Mouse (Mus musculus) midbrain, embryonic 10.5 days (tissue): ENCODE measurements around the gene Gm21761. TPM values are rescaled to one million over a fixed set of nuclear protein-coding genes. Genes with fewer than 3 reads are reported as not detected.
A peak's percentile ranks its signal among the peaks of the same experiment; 100 is the strongest.
"Not testable (repeated sequence)": the region's sequence is repeated elsewhere in the genome, so short reads cannot be mapped to it uniquely, and the experiment has no call there.

Experiments used
- DNase-seq: peaks from one replicate; pipeline ENCODE4 v3.0.0-alpha.2; 2017; ENCODE audit warnings: low spot score
- H3K27ac ChIP-seq: fragments of 300-500 bp; sonication (generic); replicated peaks from 2 replicates; pipeline ENCODE4 v1.5.1; 2016; ENCODE audit warnings: mild to moderate bottlenecking
- H3K27me3 ChIP-seq: fragments of 300-500 bp; sonication (generic); 2 replicates; pipeline ENCODE4 v1.6.1; 2016; ENCODE audit warnings: low read depth, mild to moderate bottlenecking; ENCODE audit not compliant: poor library complexity, severe bottlenecking
- H3K36me3 ChIP-seq: fragments of 300-500 bp; sonication (generic); 2 replicates; pipeline ENCODE4 v1.6.1; 2016; ENCODE audit warnings: mild to moderate bottlenecking, moderate library complexity
- H3K4me1 ChIP-seq: fragments of 300-500 bp; sonication (generic); 2 replicates; pipeline ENCODE4 v1.6.1; 2016
- H3K4me3 ChIP-seq: fragments of 300-500 bp; sonication (generic); 2 replicates; pipeline ENCODE4 v1.5.1; 2016; ENCODE audit warnings: mild to moderate bottlenecking, moderate library complexity
- H3K9me3 ChIP-seq: fragments of 300-500 bp; sonication (generic); replicated peaks from 2 replicates; pipeline ENCODE4 v1.6.1; 2016; ENCODE audit warnings: mild to moderate bottlenecking
- WGBS: fragments of 180-500 bp; shearing (Covaris S2); methylation state at CpG from one replicate; pipeline ENCODE4 v1.1.7; 2016; 5-methylcytosine and 5-hydroxymethylcytosine counted together
- polyA plus RNA-seq: library from polyadenylated mRNA; unstranded; fragments of >200 nt; fragmentation: Nextera tagmentation; extraction: Ambion mirVana; gene quantifications from 2 replicates; pipeline ENCODE4 v1.2.1, GENCODE M21; 2016

Gene Gm21761
- polyA plus RNA-seq, 1 experiment from 2014 or later: not detected

GRCm38 (mm10) chr13:119894685-119895084 lies 34.4 kb downstream of the Gm21761 start, which contains the start of gene Tcstv1:
Gene Tcstv1 (minus strand): TSS chr13:119894785.
- H3K27ac ChIP-seq, H3K36me3 ChIP-seq, DNase-seq, H3K27me3 ChIP-seq, H3K9me3 ChIP-seq, H3K4me3 ChIP-seq, H3K4me1 ChIP-seq: not testable (repeated sequence)
- WGBS: 87% methylated on average over 3 of the region's 3 CpGs

DNA sequence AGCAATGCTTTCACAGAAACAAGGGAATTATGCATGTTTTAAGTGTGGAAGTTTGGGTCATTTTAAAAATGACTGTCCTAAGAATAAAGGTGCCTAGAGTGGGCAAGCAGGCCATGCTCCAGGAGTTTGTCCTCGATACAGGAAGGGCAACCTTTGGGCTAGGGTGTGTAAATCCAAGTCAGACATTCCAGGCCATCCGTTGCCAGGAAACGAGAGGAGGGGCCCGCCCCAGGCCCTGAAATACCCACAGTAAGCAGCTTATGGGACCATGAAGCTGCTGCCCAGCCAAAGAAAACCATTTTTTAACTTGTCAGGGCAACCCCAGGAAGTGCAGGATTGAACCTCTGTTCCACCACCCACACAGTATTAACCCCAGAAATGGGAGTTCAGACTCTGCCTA lies 42.2 kb downstream of the Gm21761 start:
- not testable (repeated sequence) for H3K9me3 ChIP-seq, H3K27me3 ChIP-seq, H3K27ac ChIP-seq, H3K4me3 ChIP-seq, H3K4me1 ChIP-seq, H3K36me3 ChIP-seq
- DNase-seq: peak; percentile 42
- WGBS: 45% methylated on average over 4 of the region's 4 CpGs

GRCm38 (mm10) chr13:119864395-119864999 lies 64.6 kb downstream of the Gm21761 start:
- H3K27me3 ChIP-seq, H3K27ac ChIP-seq, DNase-seq, H3K9me3 ChIP-seq, H3K4me3 ChIP-seq, H3K36me3 ChIP-seq, H3K4me1 ChIP-seq: not testable (repeated sequence)
- WGBS: 77% methylated on average over 6 of the region's 7 CpGs

DNA sequence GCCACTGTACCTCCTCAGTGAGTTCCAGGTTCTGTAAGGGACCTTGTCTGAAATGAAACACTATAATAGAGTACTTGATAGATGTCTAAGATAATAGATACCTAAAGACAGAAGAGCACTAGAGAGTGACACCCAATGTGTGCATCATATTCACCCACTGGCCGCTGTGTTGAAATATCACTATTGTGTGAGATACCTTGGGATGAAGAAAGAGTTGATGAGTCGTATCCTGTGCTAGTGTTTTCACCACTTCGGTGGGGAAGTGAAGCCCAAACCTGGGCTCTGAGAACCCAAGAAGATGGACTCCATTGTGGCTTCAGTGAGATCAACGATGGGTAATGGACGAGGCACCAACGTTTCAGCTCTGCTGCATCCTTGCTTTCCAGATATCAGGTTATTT lies 66.7 kb downstream of the Gm21761 start:
- not testable (repeated sequence) for H3K36me3 ChIP-seq, H3K4me3 ChIP-seq, H3K9me3 ChIP-seq, H3K27me3 ChIP-seq, H3K4me1 ChIP-seq, DNase-seq, H3K27ac ChIP-seq
- no CpG with 5 or more reads among the region's 6 CpGs for WGBS

Other genes starting within 250 kb of the Gm21761 start
- gene Hmgcs1, start 238.9 kb downstream of the Gm21761 start, polyA plus RNA-seq: 404 and 439 TPM in 2 replicates
- gene Nim1k, start 173.4 kb downstream of the Gm21761 start, polyA plus RNA-seq: 2.4 and 2.5 TPM in 2 replicates
- 40.6 and 42.1 TPM in 2 replicates for gene Zfp131, start 138.4 kb downstream of the Gm21761 start, polyA plus RNA-seq
- gene AF067063, start 99.1 kb downstream of the Gm21761 start, polyA plus RNA-seq: not detected in 2 replicates
- gene D13Ertd608e, start 93.3 kb downstream of the Gm21761 start, polyA plus RNA-seq: not detected in 2 replicates
- gene Tcstv1, start 34.5 kb downstream of the Gm21761 start, polyA plus RNA-seq: not detected in 2 replicates
- gene B020031M17Rik, start 21.5 kb upstream of the Gm21761 start, polyA plus RNA-seq: not detected in 2 replicates
- gene Gm36079, start 97.7 kb upstream of the Gm21761 start, polyA plus RNA-seq: not detected in 2 replicates
- gene Gm21188, start 122.9 kb upstream of the Gm21761 start, polyA plus RNA-seq: not detected in 2 replicates
- gene Gm20767, start 211.0 kb upstream of the Gm21761 start, polyA plus RNA-seq: not detected in 2 replicates
- gene Gm21818, start 243.2 kb upstream of the Gm21761 start, polyA plus RNA-seq: not detected in 2 replicates